Mouse (Mus musculus) layer of hippocampus, postnatal 10 days (tissue): ENCODE results near the gene Foxe1. TPM values are rescaled to one million over a fixed set of nuclear protein-coding genes. Genes with fewer than 3 reads are reported as not detected.

Experiments
- total RNA-seq, 2 experiments: library from RNA; stranded (reverse); gene quantifications; 2 replicates each; pipeline ENCODE4 v1.2.3; 2021

Gene Foxe1
- total RNA-seq, 2 experiments from 2014 or later = not detected

Other genes starting within 250 kb of the Foxe1 start
- gene Ncbp1, start 205.0 kb upstream of the Foxe1 start, total RNA-seq = 10 to 100 TPM; 52.6 to 56.5 TPM
- 10 to 100 TPM; 17.4 to 23.2 TPM for gene Tstd2, start 204.9 kb upstream of the Foxe1 start, total RNA-seq
- gene Xpa, start 147.3 kb upstream of the Foxe1 start, total RNA-seq = 10 to 100 TPM; 19.7 to 21.3 TPM
- 1 to 10 TPM; 4.9 to 5.5 TPM for gene Trmo, start 45.8 kb downstream of the Foxe1 start, total RNA-seq
- not detected for gene Hemgn, start 69.9 kb downstream of the Foxe1 start, total RNA-seq
- 10 to 100 TPM; 53.5 to 59.3 TPM for gene Anp32b, start 107.3 kb downstream of the Foxe1 start, total RNA-seq
- gene Nans, start 145.6 kb downstream of the Foxe1 start, total RNA-seq = 10 to 100 TPM; 34.0 to 39.6 TPM
- under 1 TPM; 0.62 to 0.69 TPM for gene Trim14, start 192.5 kb downstream of the Foxe1 start, total RNA-seq